Mouse (Mus musculus) bone marrow, adult 2 months (tissue): ENCODE data around the gene Dpf2.

Experiments used
- CTCF ChIP-seq: fragments of 200-500 bp; IDR thresholded peaks from 2 replicates; pipeline ENCODE4 v1.5.1; 2011; ENCODE audit warnings: low read length, control low read depth; ENCODE audit not compliant: control insufficient read depth, insufficient read depth
- POLR2A ChIP-seq: fragments of 200-500 bp; IDR thresholded peaks from 2 replicates; pipeline ENCODE4 v1.6.1; 2011; ENCODE audit warnings: low read depth, mild to moderate bottlenecking, control low read depth, low read length, borderline replicate concordance; ENCODE audit not compliant: control insufficient read depth

- TF ChIP-seq CTCF (no peak), POLR2A (no peak)
These were observed 50.3 kb downstream of the Dpf2 start for GRCm38 (mm10) chr19:5862335-5863085.
